Mouse (Mus musculus): ENCODE measurements around the gene Cyp4a14. TPM values are rescaled to one million over a fixed set of nuclear protein-coding genes. Genes with fewer than 3 reads are reported as not detected.

Gene Cyp4a14
- polyA plus RNA-seq, 1 experiment from 2014 or later: not detected

Other genes starting within 250 kb of the Cyp4a14 start
- not detected in 2 replicates for gene Cyp4a12a, start 197.1 kb downstream of the Cyp4a14 start, polyA plus RNA-seq (2015; fragmentation: Nextera tagmentation; extraction: Ambion mirVana)
- gene Cyp4a12b, start 84.5 kb downstream of the Cyp4a14 start, polyA plus RNA-seq (2015; fragmentation: Nextera tagmentation; extraction: Ambion mirVana): not detected in 2 replicates
- gene Cyp4a30b, start 43.5 kb downstream of the Cyp4a14 start, polyA plus RNA-seq (2015; fragmentation: Nextera tagmentation; extraction: Ambion mirVana): not detected in 2 replicates
- gene Cyp4a10, start 22.1 kb upstream of the Cyp4a14 start, polyA plus RNA-seq (2015; fragmentation: Nextera tagmentation; extraction: Ambion mirVana): not detected in 2 replicates
- not detected in 2 replicates for gene Cyp4a31, start 67.5 kb upstream of the Cyp4a14 start, polyA plus RNA-seq (2015; fragmentation: Nextera tagmentation; extraction: Ambion mirVana)
- not detected in 2 replicates for gene Cyp4a32, start 104.8 kb upstream of the Cyp4a14 start, polyA plus RNA-seq (2015; fragmentation: Nextera tagmentation; extraction: Ambion mirVana)
- 0.08 and 0.36 TPM in 2 replicates for gene Cyp4b1, start 151.6 kb upstream of the Cyp4a14 start, polyA plus RNA-seq (2015; fragmentation: Nextera tagmentation; extraction: Ambion mirVana)
- gene Efcab14, start 241.6 kb upstream of the Cyp4a14 start, polyA plus RNA-seq (2015; fragmentation: Nextera tagmentation; extraction: Ambion mirVana): 31.6 and 32.1 TPM in 2 replicates